Mouse (Mus musculus): Measurements from ENCODE around the gene Mthfd1.

GRCm38 (mm10) chr12:76264325-76264965 lies 9.3 kb downstream of the Mthfd1 start:
- TF ChIP-seq JUND (IDR thresholded peaks at IDR 0.05; ENCODE audit: low read depth, low read length) (no peak), RCOR1 (IDR thresholded peaks at IDR 0.05; ENCODE audit: low read depth, low read length) (no peak), ELF1 (IDR thresholded peaks at IDR 0.05; ENCODE audit: low read depth, low read length) (no peak), MAFK (IDR thresholded peaks at IDR 0.05; ENCODE audit: borderline replicate concordance, low read depth, low read length) (no peak), USF1 (IDR thresholded peaks at IDR 0.05; ENCODE audit: low read depth, low read length) (no peak), POLR2A (IDR thresholded peaks at IDR 0.05; ENCODE audit: control insufficient read depth in 1 of 2, insufficient read depth in 1 of 2, low read depth in 1 of 2, low read length in 2 of 2, poor library complexity in 1 of 2) (no peak), ZNF384 (IDR thresholded peaks at IDR 0.05; ENCODE audit: low read depth, low read length) (no peak), ZC3H11A (IDR thresholded peaks at IDR 0.05; ENCODE audit: low read depth, low read length) (no peak), CTCF (IDR thresholded peaks at IDR 0.05 in 2 of 3, conservative IDR thresholded peaks at IDR 0.05 in 1 of 3; ENCODE audit: control insufficient read depth in 1 of 3, insufficient read depth in 1 of 3, low read depth in 2 of 3, low read length in 3 of 3, poor library complexity in 1 of 3, severe bottlenecking in 1 of 3) (no peak)

Measured in MEL (cell line).